Mouse (Mus musculus) testis, postnatal 14 days (tissue): Measurements from ENCODE around the gene Tle2.

Experiments
- DNase-seq: peaks from one replicate; pipeline ENCODE4 v3.0.0; 2021; ENCODE audit warnings: low spot score

Tle2 gene

GRCm38 (mm10) chr10:81574081-81575056 is at the start of gene Tle2:
Gene Tle2 (plus strand): TSS chr10:81574561.
- DNase-seq = peak; percentile 65

DNA sequence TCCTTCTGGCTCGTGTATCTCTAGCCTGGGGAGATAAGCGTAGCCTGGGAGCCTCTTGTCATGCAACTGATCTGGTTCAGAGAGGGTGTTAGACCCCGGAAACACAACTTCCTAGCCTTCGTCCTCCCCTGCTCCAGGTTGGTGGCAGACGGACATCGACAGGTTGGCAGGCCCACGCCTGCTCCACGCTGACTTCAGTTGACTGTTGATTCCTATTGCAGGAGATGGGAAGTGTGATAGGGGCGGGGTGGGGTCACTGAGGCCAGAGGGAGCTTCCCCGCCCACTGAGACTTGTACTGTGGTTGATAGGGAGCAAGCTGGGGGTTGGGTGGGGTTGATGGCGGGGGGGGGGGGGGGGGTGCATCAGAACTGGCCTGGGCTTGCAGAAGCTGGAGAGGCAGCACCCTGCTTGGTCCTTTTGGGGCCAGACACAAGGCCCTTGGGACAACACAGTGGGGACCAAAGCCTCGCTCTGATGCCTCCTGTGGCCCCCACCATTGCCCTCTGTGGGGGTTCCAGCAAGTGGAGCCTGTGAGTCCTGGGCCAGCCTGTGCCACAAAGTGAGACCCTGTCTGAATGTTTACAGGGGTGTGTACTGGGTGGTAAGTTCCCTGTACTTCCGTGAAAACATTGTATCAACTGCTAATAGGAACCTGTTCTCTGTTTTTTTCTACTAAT is 49.2 kb upstream of the Tle2 start:
- DNase-seq = no peak

- DNase-seq = peak; percentile 72
These were observed 47.6 kb upstream of the Tle2 start for GRCm38 (mm10) chr10:81526779-81527178.

DNA sequence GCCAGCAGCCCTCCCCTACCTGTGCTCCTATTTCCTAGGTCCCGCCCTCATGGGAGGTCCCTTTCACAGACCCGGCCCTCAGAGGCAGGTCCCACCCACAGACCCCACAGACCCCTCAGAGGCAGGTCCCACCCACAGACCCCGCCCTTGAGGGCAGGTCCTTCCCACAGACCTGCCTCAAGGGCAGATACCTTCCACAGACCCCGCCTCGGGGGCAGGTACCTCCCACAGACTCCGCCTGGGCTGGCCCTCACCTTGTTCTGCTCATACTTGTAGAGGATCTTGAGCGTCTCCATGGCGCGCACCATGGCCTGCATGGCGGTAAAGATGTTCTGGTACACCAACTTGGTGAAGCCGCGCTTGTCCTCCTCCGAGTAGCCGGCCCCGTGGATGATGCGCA is 39.5 kb upstream of the Tle2 start:
- DNase-seq = no peak

GRCm38 (mm10) chr10:81536734-81537133 is 37.6 kb upstream of the Tle2 start:
- DNase-seq = no peak

GRCm38 (mm10) chr10:81537429-81537828 is 36.9 kb upstream of the Tle2 start:
- no peak for DNase-seq

- no peak for DNase-seq
These were observed 35.9 kb upstream of the Tle2 start for GRCm38 (mm10) chr10:81538321-81539048.

GRCm38 (mm10) chr10:81541363-81541762 is 33.0 kb upstream of the Tle2 start:
- no peak for DNase-seq

DNA sequence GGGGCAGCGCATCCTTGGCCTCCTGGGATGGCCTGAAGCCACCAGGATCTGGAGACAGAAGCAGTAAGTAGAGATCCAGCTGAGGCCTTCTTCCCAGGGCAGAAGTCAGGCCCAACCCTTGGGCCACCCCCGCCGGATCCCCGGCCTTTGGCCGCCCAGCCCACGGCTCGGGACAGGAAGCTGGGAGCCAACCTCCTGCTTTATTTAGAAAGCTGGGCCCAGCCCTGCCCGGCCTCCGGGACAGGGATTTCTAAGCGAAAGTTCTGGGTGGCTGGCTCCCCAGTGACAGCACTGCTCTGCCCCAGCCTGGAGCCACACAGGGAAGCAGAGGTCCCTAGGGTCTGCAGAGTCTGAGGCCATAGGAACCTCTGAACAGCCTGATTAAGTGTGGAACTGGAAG is 32.6 kb upstream of the Tle2 start:
- DNase-seq = no peak

GRCm38 (mm10) chr10:81542727-81543460 is 31.5 kb upstream of the Tle2 start:
- DNase-seq = no peak

GRCm38 (mm10) chr10:81543633-81544032 is 30.7 kb upstream of the Tle2 start:
- no peak for DNase-seq

DNA sequence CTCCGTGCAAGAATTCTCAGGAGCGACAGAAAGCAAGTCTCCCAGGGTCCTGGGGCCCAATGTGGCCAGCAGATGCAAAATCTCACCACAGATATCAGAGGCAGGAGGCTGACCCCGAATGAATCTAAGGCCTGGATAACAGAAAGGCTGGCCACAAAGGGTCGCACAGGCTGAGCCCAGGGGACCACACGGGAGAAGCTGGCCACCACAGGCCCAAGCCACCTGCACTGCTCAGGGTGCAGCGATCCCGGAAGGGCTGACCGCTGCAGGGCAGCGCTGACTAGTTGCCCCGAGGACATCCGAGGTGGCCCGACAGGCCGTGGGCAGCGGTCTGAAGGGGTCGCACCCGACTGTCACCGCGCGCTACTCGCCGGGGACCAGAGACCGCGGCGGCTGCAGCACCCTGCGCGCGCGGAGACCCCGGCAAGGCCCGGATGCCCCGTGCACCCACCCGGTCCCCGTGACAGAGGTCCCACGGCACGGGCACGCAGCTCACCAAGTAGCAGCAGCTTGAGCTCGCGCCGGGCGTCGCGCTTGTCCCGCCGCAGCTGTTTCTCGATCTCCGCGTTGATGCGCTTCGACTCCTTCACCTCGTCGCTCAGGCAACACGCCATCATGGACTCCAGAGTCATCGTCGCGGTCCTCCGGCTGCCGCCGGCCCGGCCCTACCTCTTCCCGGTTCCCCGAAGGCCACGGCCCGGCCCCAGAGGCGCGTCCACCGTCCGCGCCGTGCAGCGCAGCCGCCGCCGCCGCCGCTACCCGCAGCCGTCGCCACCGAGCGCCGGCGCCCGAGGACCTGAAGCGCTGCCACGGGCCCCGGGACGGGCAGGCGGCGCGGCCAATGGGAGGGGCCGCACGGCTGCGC is 29.8 kb upstream of the Tle2 start:
- DNase-seq = no peak

- DNase-seq = peak; percentile 99
These were observed 29.1 kb upstream of the Tle2 start, which contains the start of gene Gna11 for GRCm38 (mm10) chr10:81545161-81545747. Gene Gna11 (minus strand): TSS chr10:81545190.

DNA sequence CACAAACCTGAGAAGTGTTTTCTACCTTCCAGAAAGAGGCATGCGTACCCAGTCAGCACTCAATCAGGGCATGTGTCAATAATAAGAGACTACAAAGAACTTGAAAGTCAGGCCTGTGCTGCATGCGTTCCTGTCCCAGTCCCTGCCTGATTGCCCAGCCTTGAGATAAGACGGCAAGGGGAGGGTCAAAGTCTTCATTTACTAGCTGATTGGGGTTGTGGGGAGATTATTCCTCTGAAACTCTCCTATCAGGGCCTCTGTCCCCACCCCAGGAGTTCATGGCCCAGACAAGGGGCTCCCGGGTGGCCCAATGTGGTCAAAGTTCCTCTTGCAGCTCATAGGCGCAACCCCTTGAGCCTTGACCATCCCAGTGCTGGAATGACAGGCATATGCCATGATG is 28.0 kb upstream of the Tle2 start:
- no peak for DNase-seq

GRCm38 (mm10) chr10:81546788-81547571 is 27.4 kb upstream of the Tle2 start:
- no peak for DNase-seq

GRCm38 (mm10) chr10:81548944-81549343 is 25.4 kb upstream of the Tle2 start:
- no peak for DNase-seq

DNA sequence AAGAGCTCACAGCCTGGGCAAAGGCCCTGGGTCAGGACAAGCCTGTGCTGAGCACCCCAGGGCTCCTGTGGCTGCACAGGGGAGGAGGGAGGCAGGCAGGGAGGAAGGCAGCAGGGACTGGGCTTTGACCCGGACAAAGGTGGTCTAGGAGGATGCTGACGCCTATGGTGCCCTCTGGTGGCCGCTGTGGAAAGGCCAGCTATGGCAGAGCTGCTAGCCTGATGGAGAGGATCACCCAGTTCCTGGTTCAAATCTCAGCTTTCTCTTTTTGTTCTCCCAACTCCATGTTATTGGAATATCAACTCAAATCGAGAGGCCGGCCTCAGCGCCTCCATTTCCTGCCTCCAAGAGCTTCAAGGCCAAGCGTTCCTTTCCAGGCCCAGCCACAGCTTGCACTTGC is 24.1 kb upstream of the Tle2 start:
- peak; percentile 64 for DNase-seq

GRCm38 (mm10) chr10:81551597-81552102 is 22.7 kb upstream of the Tle2 start:
- peak; percentile 85 for DNase-seq

DNA sequence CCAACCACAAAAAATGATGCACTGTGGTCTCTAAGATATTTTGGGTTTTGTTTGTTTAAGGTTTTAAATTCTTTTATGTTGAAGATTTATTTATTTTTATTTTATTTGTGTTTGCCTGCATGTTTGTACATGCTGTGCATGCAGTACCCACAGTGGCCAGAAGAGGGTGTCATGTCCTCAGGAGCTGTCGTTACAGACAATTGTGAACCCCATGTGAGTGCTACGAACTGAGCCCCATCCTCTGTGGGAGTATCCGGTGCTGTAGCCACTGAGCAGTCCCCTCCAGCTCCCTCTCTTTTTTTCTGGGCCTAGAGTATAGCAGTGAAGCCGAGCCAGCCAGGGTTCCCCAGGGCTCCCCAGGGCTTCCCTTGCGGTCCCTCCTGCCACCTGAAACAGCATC is 21.1 kb upstream of the Tle2 start:
- peak; percentile 67 for DNase-seq
